Mouse (Mus musculus) activated CD4-positive, CD25-positive, alpha-beta regulatory T cell, adult 4 months (primary cell): ENCODE results near the gene Trim42. TPM values are rescaled to one million over a fixed set of nuclear protein-coding genes. Genes with fewer than 3 reads are reported as not detected.

Experiments used
- ATAC-seq: one replicate; pipeline ENCODE4 v1.8.0; 2017
- polyA plus RNA-seq, 2 experiments: library from polyadenylated mRNA; unstranded; fragments of 100-300 nt; shearing (Covaris generic); gene quantifications; one replicate each; pipeline ENCODE4 v1.2.1; 2017

Gene Trim42
- polyA plus RNA-seq: not detected

DNA sequence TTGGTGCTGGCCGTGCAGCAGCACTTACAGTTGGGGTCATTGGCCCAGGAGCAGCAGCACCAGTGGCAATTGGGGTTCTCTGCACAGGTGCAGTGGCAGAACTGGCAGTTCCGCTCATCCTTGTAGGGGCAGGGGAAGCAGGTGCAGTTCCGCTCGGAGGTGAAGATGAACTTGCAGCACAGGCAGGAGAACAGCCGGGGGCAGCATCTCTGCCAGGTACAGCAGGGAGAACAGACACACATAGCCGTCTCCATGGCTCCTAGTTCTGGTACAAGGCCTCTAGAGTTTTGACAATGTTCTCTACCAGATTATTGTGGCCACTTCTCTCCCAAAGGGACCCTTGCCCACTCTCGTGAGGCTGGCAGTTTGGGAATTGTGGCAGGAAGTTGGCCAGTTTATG, at the start of gene Trim42:
Gene Trim42 (minus strand): TSS at position 368 of the 400 bp plus-strand sequence.
- no peak for ATAC-seq

- ATAC-seq: no peak
Measured at GRCm38 (mm10) chr9:97414876-97415668, 45.3 kb upstream of the Trim42 start.

DNA sequence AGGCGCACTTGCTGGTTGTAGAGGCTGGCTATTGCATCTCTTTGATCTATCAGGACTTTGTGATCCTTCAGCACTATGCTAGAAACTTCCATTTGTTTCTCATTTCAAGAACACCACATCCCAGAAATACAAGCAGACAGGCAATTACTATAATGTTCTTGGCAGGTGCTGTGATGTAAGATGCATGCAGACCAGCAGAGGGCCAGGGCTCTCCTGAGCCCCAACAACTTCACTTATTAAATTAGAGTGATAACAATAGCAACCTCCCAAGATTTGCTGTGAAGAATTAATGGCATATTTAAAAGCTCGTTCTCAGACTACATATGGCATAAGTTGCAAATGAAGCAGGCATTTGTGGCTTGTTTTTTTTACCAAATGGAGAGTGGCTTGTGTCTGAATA, 38.4 kb upstream of the Trim42 start:
- ATAC-seq: no peak

- no peak for ATAC-seq
Measured at GRCm38 (mm10) chr9:97356441-97356840, 13.3 kb downstream of the Trim42 start.

DNA sequence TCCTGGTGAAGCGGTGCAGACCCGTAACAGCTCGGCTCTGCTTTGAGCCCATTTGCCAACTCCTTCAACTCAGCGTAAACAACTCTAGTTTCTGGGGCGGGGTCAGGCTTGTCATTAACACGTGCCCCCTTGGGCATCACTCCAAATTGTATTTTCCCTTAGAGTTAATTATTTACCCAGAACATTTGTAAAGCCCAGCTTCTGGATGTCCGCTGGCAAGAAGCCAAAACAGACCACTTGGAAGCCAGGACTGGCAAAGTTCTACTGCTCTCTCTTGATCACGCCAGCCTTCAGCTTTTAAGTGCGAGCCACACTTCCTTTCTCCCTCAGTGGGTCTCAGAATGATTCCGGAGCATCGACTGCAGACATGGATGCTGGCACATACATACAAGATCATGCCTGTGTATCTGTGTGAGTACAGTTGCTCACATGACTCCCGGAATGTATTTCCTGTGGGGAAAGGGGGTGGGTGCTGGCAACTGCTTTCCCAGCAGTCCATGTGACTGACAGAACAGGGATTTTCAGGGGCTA, 24.9 kb downstream of the Trim42 start:
- ATAC-seq: no peak

- no peak for ATAC-seq
Measured at GRCm38 (mm10) chr9:97341772-97342171, 28.0 kb downstream of the Trim42 start.

DNA sequence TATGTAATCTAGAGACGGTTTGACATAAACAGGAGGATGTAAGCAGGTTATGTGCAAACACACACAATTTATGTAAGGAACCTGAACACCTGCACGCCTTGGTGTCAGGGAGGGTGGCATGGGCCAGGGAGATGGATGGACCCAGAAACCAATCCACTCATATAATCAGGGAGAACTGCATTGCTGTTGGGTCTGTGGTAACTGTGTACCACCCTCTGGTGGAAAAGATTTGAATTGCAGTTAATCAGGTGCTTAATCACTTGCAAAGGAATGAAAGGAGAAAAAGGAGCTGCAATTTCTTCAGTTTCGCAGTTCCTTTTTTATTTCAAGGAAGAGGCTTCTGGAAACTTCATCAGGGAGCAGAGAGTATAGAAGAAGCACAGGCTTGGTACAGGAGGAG, 46.9 kb downstream of the Trim42 start:
- ATAC-seq: no peak

- ATAC-seq: no peak
Measured at GRCm38 (mm10) chr9:97322120-97322519, 47.6 kb downstream of the Trim42 start.

- ATAC-seq: no peak
Measured at GRCm38 (mm10) chr9:97315421-97316055, 54.2 kb downstream of the Trim42 start.

- no peak for ATAC-seq
Measured at GRCm38 (mm10) chr9:97311614-97312013, 58.1 kb downstream of the Trim42 start.

GRCm38 (mm10) chr9:97309509-97310053, 60.2 kb downstream of the Trim42 start:
- ATAC-seq: no peak

GRCm38 (mm10) chr9:97307705-97308485, 61.9 kb downstream of the Trim42 start:
- ATAC-seq: no peak
